18 mouse cellular contexts compared by ENCODE assay signal in the genomic region with DNA sequence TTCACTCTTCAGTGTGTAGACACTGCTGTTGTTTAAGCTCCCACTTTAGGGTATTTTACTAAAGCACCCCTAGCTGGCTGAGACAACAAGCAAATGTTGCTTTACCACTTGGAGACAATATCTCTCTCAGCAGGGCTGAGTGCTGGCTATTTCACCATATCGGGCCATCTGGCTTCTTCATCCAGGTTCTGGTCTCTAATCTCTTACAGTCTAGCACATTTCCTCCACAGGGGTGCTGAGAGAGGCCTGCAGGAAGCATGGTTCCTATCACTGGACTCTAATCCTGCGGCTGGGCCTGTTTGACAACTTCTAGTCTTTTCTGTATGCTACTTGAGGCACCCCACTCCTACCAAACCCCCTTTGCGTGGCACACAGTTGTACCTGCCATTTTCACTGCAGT. TPM values are rescaled to one million over a fixed set of nuclear protein-coding genes. Genes with fewer than 3 reads are reported as not detected.
A peak's percentile ranks its signal among the peaks of the same experiment; 100 is the strongest.
DNase-seq lines count a peak whose midpoint lies in the region; ATAC-seq and TF ChIP-seq lines count a peak whose summit lies in the region.
"Had no signal": no experiment of that assay in that cellular context is flagged by ENCODE, and none has a peak within 500 bp of the region (broad histone marks: within the 10 kb centered on the region; RNA-seq: fewer than 3 reads in every experiment).

No protein-coding gene starts in this region.

- H3K4me2 ChIP-seq in heart, embryonic 12.5 days: no peak overlapping the region
- no peak overlapping the region for H3K4me2 ChIP-seq in heart, embryonic 11.5 days
- H3K4me2 ChIP-seq in midbrain, postnatal 0 days (ENCODE audit: low read depth, low read length, poor library complexity, severe bottlenecking): no peak overlapping the region
- H3K4me2 ChIP-seq in midbrain, embryonic 16.5 days (ENCODE audit: low read length): no peak overlapping the region
- H3K4me2 ChIP-seq: embryonic facial prominence, embryonic 13.5 days; forebrain, embryonic 12.5 days; heart, embryonic 13.5 days; hindbrain, embryonic 13.5 days had no signal

- 42% methylated on average over 3 of the region's 3 CpGs for WGBS in heart, embryonic 12.5 days
- 31% methylated on average over 3 of the region's 3 CpGs for WGBS in heart, embryonic 11.5 days (ENCODE audit: insufficient replicate concordance)
- 74% methylated on average over 3 of the region's 3 CpGs for WGBS in midbrain, postnatal 0 days
- WGBS in midbrain, embryonic 16.5 days: 79% methylated on average over 3 of the region's 3 CpGs

- H3K36me3 ChIP-seq in heart, embryonic 12.5 days: no peaks in the 10 kb centered on the region
- H3K36me3 ChIP-seq in heart, embryonic 11.5 days (ENCODE audit: control insufficient read depth, insufficient read depth, low read length): no peaks in the 10 kb centered on the region
- H3K36me3 ChIP-seq in midbrain, postnatal 0 days (ENCODE audit: insufficient read depth, low read length): no peaks in the 10 kb centered on the region
- no peaks in the 10 kb centered on the region for H3K36me3 ChIP-seq in midbrain, embryonic 16.5 days (ENCODE audit: control insufficient read depth, insufficient read depth, low read length)
- H3K36me3 ChIP-seq: embryonic facial prominence, embryonic 13.5 days; forebrain, embryonic 12.5 days; heart, embryonic 13.5 days; hindbrain, embryonic 13.5 days had no signal

- 0 out of 2 replicates have a peak, but pooled peaks cover 12% of the 10 kb centered on the region for H3K4me1 ChIP-seq in heart, embryonic 12.5 days (replicated peaks)
- no peaks in the 10 kb centered on the region; the same call in 1 of the 2 replicates for H3K4me1 ChIP-seq in heart, embryonic 11.5 days (ENCODE audit: control insufficient read depth, insufficient read depth, low read length)
- no peaks in the 10 kb centered on the region for H3K4me1 ChIP-seq in midbrain, postnatal 0 days (ENCODE audit: insufficient read depth, low read length)
- peaks cover 2% of the 10 kb centered on the region for H3K4me1 ChIP-seq in midbrain, embryonic 16.5 days (ENCODE audit: control insufficient read depth, insufficient read depth, low read length)
- H3K4me1 ChIP-seq: forebrain, embryonic 12.5 days had no signal

- no peak overlapping the region for H3K27ac ChIP-seq in heart, embryonic 12.5 days (ENCODE audit: poor library complexity, severe bottlenecking)
- no peak overlapping the region for H3K27ac ChIP-seq in heart, embryonic 11.5 days (ENCODE audit: low read depth, low read length)
- no peak overlapping the region for H3K27ac ChIP-seq in midbrain, postnatal 0 days (ENCODE audit: low read depth, low read length)
- H3K27ac ChIP-seq in midbrain, embryonic 16.5 days (ENCODE audit: low read length): no peak overlapping the region
- H3K27ac ChIP-seq: embryonic facial prominence, embryonic 13.5 days; forebrain, embryonic 12.5 days; heart, adult 2 months; heart, embryonic 13.5 days; hindbrain, embryonic 13.5 days had no signal

- no peaks in the 10 kb centered on the region for H3K9me3 ChIP-seq in heart, embryonic 12.5 days (replicated peaks)
- no peaks in the 10 kb centered on the region for H3K9me3 ChIP-seq in heart, embryonic 11.5 days (replicated peaks; ENCODE audit: control insufficient read depth, low read length)
- H3K9me3 ChIP-seq in midbrain, postnatal 0 days (ENCODE audit: low read length): no peaks in the 10 kb centered on the region
- H3K9me3 ChIP-seq in midbrain, embryonic 16.5 days (replicated peaks; ENCODE audit: control insufficient read depth, low read length, poor library complexity, severe bottlenecking): no peaks in the 10 kb centered on the region
- H3K9me3 ChIP-seq: embryonic facial prominence, embryonic 13.5 days; forebrain, embryonic 12.5 days; heart, embryonic 13.5 days; hindbrain, embryonic 13.5 days had no signal

- no peak overlapping the region for H3K4me3 ChIP-seq in heart, embryonic 12.5 days
- no peak overlapping the region for H3K4me3 ChIP-seq in heart, embryonic 11.5 days (ENCODE audit: low read depth, low read length)
- no peak overlapping the region for H3K4me3 ChIP-seq in midbrain, postnatal 0 days (ENCODE audit: low read depth, low read length)
- no peak overlapping the region for H3K4me3 ChIP-seq in midbrain, embryonic 16.5 days (ENCODE audit: low read depth, low read length)
- H3K4me3 ChIP-seq: embryonic facial prominence, embryonic 13.5 days; forebrain, embryonic 12.5 days; heart, adult 2 months; heart, embryonic 13.5 days; hindbrain, embryonic 13.5 days had no signal

- no peak overlapping the region for H3K9ac ChIP-seq in heart, embryonic 12.5 days
- no peak overlapping the region for H3K9ac ChIP-seq in heart, embryonic 11.5 days (ENCODE audit: low read depth, low read length)
- no peak overlapping the region for H3K9ac ChIP-seq in midbrain, postnatal 0 days (replicated peaks; ENCODE audit: low read length, poor library complexity, severe bottlenecking)
- H3K9ac ChIP-seq in midbrain, embryonic 16.5 days (ENCODE audit: low read depth, low read length): no peak overlapping the region
- H3K9ac ChIP-seq: embryonic facial prominence, embryonic 13.5 days; forebrain, embryonic 12.5 days; heart, embryonic 13.5 days; hindbrain, embryonic 13.5 days had no signal

- no peaks in the 10 kb centered on the region for H3K27me3 ChIP-seq in heart, embryonic 12.5 days (replicated peaks)
- H3K27me3 ChIP-seq in heart, embryonic 11.5 days (ENCODE audit: control insufficient read depth, insufficient read depth, low read length): no peaks in the 10 kb centered on the region
- H3K27me3 ChIP-seq in midbrain, postnatal 0 days (ENCODE audit: insufficient read depth, low read length): no peaks in the 10 kb centered on the region
- no peaks in the 10 kb centered on the region for H3K27me3 ChIP-seq in midbrain, embryonic 16.5 days (ENCODE audit: control insufficient read depth, insufficient read depth, low read depth, low read length)
- H3K27me3 ChIP-seq: embryonic facial prominence, embryonic 13.5 days; heart, embryonic 13.5 days; hindbrain, embryonic 13.5 days had no signal

- 0 out of 2 replicates have a peak, but pooled peaks have one; percentile 13 for ATAC-seq in heart, embryonic 12.5 days (ENCODE audit: insufficient number of reproducible peaks, low FRiP score)
- ATAC-seq in heart, embryonic 11.5 days (replicated peaks; ENCODE audit: insufficient number of reproducible peaks, low FRiP score, low TSS enrichment): no peak
- no peak for ATAC-seq in midbrain, postnatal 0 days (ENCODE audit: low FRiP score)
- no peak for ATAC-seq in midbrain, embryonic 16.5 days
- ATAC-seq in inflammation-experienced regulatory T-cells, adult 6 months: no peak
- ATAC-seq: forebrain, embryonic 16.5 days; intestine, embryonic 16.5 days had no signal

- no peak for TF ChIP-seq CTCF in midbrain, postnatal 0 days (IDR thresholded peaks at IDR 0.05)

- peak; percentile 4 for DNase-seq in cerebellum, adult 9-11 months
- no peak for DNase-seq in cerebellum, postnatal 4 days (ENCODE audit: low spot score in 2 of 2)
- peak; percentile 21 for DNase-seq in midbrain, postnatal 0 days (ENCODE audit: low spot score)
- DNase-seq: gastrocnemius, postnatal 10 days; heart, postnatal 36 days; kidney, adult 2 months had no signal

RNA-seq across cellular contexts. Expression of a gene that starts 51.7 kb away (rescaled TPM):
- 0.27 and 0.59 TPM in 2 replicates for polyA plus RNA-seq in heart, embryonic 12.5 days (2016; fragmentation: Nextera tagmentation; extraction: Ambion mirVana)
- 0.27 and 0.72 TPM in 2 replicates for polyA plus RNA-seq in heart, embryonic 11.5 days (2014; fragmentation: Nextera tagmentation; extraction: Ambion mirVana)
- total RNA-seq in midbrain, postnatal 0 days (2014; rRNA removed): 72.7 and 87.7 TPM in 2 replicates
- 23.6 and 25.7 TPM in 2 replicates for polyA plus RNA-seq in midbrain, postnatal 0 days (2015; fragmentation: Nextera tagmentation; extraction: Ambion mirVana)
- polyA plus RNA-seq in midbrain, embryonic 16.5 days (2015; fragmentation: Nextera tagmentation; extraction: Ambion mirVana): 13.8 and 16.9 TPM in 2 replicates
- under 1 TPM in 1 of 3 experiments, not detected in 2; 0.19 TPM for polyA plus RNA-seq in inflammation-experienced regulatory T-cells, adult 6 months (2017; shearing (Covaris generic))
- total RNA-seq: CH12.LX; heart, adult 2 months; heart, postnatal 36 days had no signal

Comparison
In these comparisons a context has a peak if more than half of its experiments do, and no peak if none do; other contexts are left out.
1. DNase-seq: peak in cerebellum, adult 9-11 months (single experiment) and midbrain, postnatal 0 days (single experiment); none in cerebellum, postnatal 4 days (0 of 2).